In genomic region chr1:132317413-132317812, GRCm38 (mm10) we compare ENCODE assay signal across 8 mouse cellular contexts. TPM values are rescaled to one million over a fixed set of nuclear protein-coding genes. Genes with fewer than 3 reads are reported as not detected.
DNase-seq lines count a peak whose midpoint lies in the region; ATAC-seq and TF ChIP-seq lines count a peak whose summit lies in the region.

No protein-coding gene starts in this region.

- H3K4me3 ChIP-seq in heart, embryonic 13.5 days: peak overlapping the region; percentile 70
- H3K4me3 ChIP-seq in embryonic facial prominence, embryonic 13.5 days: no peak overlapping the region
- H3K4me3 ChIP-seq in kidney, embryonic 15.5 days (replicated peaks): no peak overlapping the region
- H3K4me3 ChIP-seq in megakaryocyte, embryonic 14.5 days (replicated peaks): peak overlapping the region; percentile 92
- no peak overlapping the region for H3K4me3 ChIP-seq in left cerebral cortex, adult 2 months

- peaks cover 46% of the 10 kb centered on the region for H3K27me3 ChIP-seq in heart, embryonic 13.5 days (replicated peaks)
- peaks cover 60% of the 10 kb centered on the region for H3K27me3 ChIP-seq in embryonic facial prominence, embryonic 13.5 days
- peaks cover 26% of the 10 kb centered on the region for H3K27me3 ChIP-seq in kidney, embryonic 15.5 days
- H3K27me3 ChIP-seq in megakaryocyte, embryonic 14.5 days (replicated peaks): peaks cover 93% of the 10 kb centered on the region

- ATAC-seq in heart, embryonic 13.5 days (ENCODE audit: extremely low read depth, insufficient number of reproducible peaks, low FRiP score, low TSS enrichment): no peak
- ATAC-seq in embryonic facial prominence, embryonic 13.5 days (ENCODE audit: insufficient number of reproducible peaks, insufficient read depth, low FRiP score, low TSS enrichment, low read depth): no peak
- ATAC-seq in kidney, embryonic 15.5 days (replicated peaks; ENCODE audit: low FRiP score): no peak

- peak overlapping the region; percentile 96 for H3K4me2 ChIP-seq in heart, embryonic 13.5 days
- peak overlapping the region; percentile 98 for H3K4me2 ChIP-seq in embryonic facial prominence, embryonic 13.5 days
- H3K4me2 ChIP-seq in kidney, embryonic 15.5 days: peak overlapping the region; percentile 1

- H3K4me1 ChIP-seq in heart, embryonic 13.5 days: peaks cover 53% of the 10 kb centered on the region
- peaks cover 19% of the 10 kb centered on the region for H3K4me1 ChIP-seq in embryonic facial prominence, embryonic 13.5 days
- H3K4me1 ChIP-seq in kidney, embryonic 15.5 days: peaks cover 45% of the 10 kb centered on the region
- peaks cover 54% of the 10 kb centered on the region for H3K4me1 ChIP-seq in megakaryocyte, embryonic 14.5 days

- intact Hi-C loops in heart, postnatal 10 days (cut with DNase I): loop anchor here (2.0 kb wide), 1 partner anchor 15 kb away; no protein-coding TSS in a partner anchor
- intact Hi-C loops in left cerebral cortex, adult 2 months (cut with DNase I): no loop called here

- H3K36me3 ChIP-seq in heart, embryonic 13.5 days: no peaks in the 10 kb centered on the region
- no peaks in the 10 kb centered on the region for H3K36me3 ChIP-seq in embryonic facial prominence, embryonic 13.5 days
- H3K36me3 ChIP-seq in kidney, embryonic 15.5 days: no peaks in the 10 kb centered on the region
- no peaks in the 10 kb centered on the region for H3K36me3 ChIP-seq in megakaryocyte, embryonic 14.5 days (replicated peaks; ENCODE audit: low read length)

- TF ChIP-seq CTCF in left cerebral cortex, adult 2 months (IDR thresholded peaks at IDR 0.05): no peak

- WGBS in heart, embryonic 13.5 days: 80% methylated on average over 4 of the region's 4 CpGs
- WGBS in embryonic facial prominence, embryonic 13.5 days: 69% methylated on average over 4 of the region's 4 CpGs
- WGBS in kidney, embryonic 15.5 days: 83% methylated on average over 4 of the region's 4 CpGs

- DNase-seq in heart, postnatal 10 days: no peak
- no peak for DNase-seq in right cerebral cortex, postnatal 36 days (ENCODE audit: low spot score in 2 of 2)
- DNase-seq in left cerebral cortex, adult 2 months (ENCODE audit: extremely low spot score in 1 of 2, low spot score in 2 of 2): no peak
- no peak for DNase-seq in gastrocnemius, postnatal 4 days (ENCODE audit: low spot score in 2 of 2)

- H3K9me3 ChIP-seq in heart, embryonic 13.5 days: no peaks in the 10 kb centered on the region
- no peaks in the 10 kb centered on the region for H3K9me3 ChIP-seq in embryonic facial prominence, embryonic 13.5 days
- H3K9me3 ChIP-seq in kidney, embryonic 15.5 days (replicated peaks): no peaks in the 10 kb centered on the region
- no peaks in the 10 kb centered on the region for H3K9me3 ChIP-seq in megakaryocyte, embryonic 14.5 days

- 0 out of 2 replicates have a peak overlapping the region, but pooled peaks have one; percentile 50 for H3K9ac ChIP-seq in heart, embryonic 13.5 days
- no peak overlapping the region for H3K9ac ChIP-seq in embryonic facial prominence, embryonic 13.5 days
- H3K9ac ChIP-seq in kidney, embryonic 15.5 days: no peak overlapping the region

- no peak overlapping the region for H3K27ac ChIP-seq in heart, embryonic 13.5 days (replicated peaks)
- H3K27ac ChIP-seq in embryonic facial prominence, embryonic 13.5 days: no peak overlapping the region
- no peak overlapping the region for H3K27ac ChIP-seq in kidney, embryonic 15.5 days
- H3K27ac ChIP-seq in left cerebral cortex, adult 2 months: no peak overlapping the region

RNA-seq across cellular contexts. Expression of gene Nuak2, which starts 1.5 kb away (rescaled TPM):
- 2.0 and 2.2 TPM in 2 replicates for polyA plus RNA-seq in heart, embryonic 13.5 days (2015; fragmentation: Nextera tagmentation; extraction: Ambion mirVana)
- 1 to 10 TPM; 3.5 to 4.7 TPM for total RNA-seq in heart, postnatal 10 days (2021)
- 2.2 and 4.4 TPM in 2 replicates for polyA plus RNA-seq in embryonic facial prominence, embryonic 13.5 days (2015; fragmentation: Nextera tagmentation; extraction: Ambion mirVana)
- polyA plus RNA-seq in kidney, embryonic 15.5 days (2015; fragmentation: Nextera tagmentation; extraction: Ambion mirVana): 3.6 and 3.8 TPM in 2 replicates
- polyA plus RNA-seq in megakaryocyte, embryonic 14.5 days (2012; ENCODE audit: insufficient read depth, low replicate concordance): 1.3 and 1.7 TPM in 2 replicates
- 1 to 10 TPM; 1.4 TPM for total RNA-seq in left cerebral cortex, adult 2 months (2021)
- total RNA-seq in gastrocnemius, postnatal 4 days (2021): 1 to 10 TPM; 2.8 to 2.9 TPM

RNA-seq across cellular contexts. Expression of gene Klhdc8a, which starts 19.0 kb away (rescaled TPM):
- polyA plus RNA-seq in heart, embryonic 13.5 days (2015; fragmentation: Nextera tagmentation; extraction: Ambion mirVana): 0.34 and 0.63 TPM in 2 replicates
- 10 to 100 TPM; 17.7 to 27.5 TPM for total RNA-seq in heart, postnatal 10 days (2021)
- polyA plus RNA-seq in embryonic facial prominence, embryonic 13.5 days (2015; fragmentation: Nextera tagmentation; extraction: Ambion mirVana): 0.23 and 0.25 TPM in 2 replicates
- polyA plus RNA-seq in kidney, embryonic 15.5 days (2015; fragmentation: Nextera tagmentation; extraction: Ambion mirVana): 1.2 and 1.6 TPM in 2 replicates
- not detected in 2 replicates for polyA plus RNA-seq in megakaryocyte, embryonic 14.5 days (2012; ENCODE audit: insufficient read depth, low replicate concordance)
- total RNA-seq in left cerebral cortex, adult 2 months (2021): 10 to 100 TPM; 12.2 to 13.2 TPM
- total RNA-seq in gastrocnemius, postnatal 4 days (2021): under 1 TPM; 0.49 to 0.98 TPM

Comparison
In these comparisons a context has a peak if more than half of its experiments do, and no peak if none do; other contexts are left out.
1. H3K4me2 ChIP-seq: peak in every context shown above with its lines; median percentile 98 in embryonic facial prominence, embryonic 13.5 days; 96 in heart, embryonic 13.5 days; 1 in kidney, embryonic 15.5 days.
2. H3K4me3 ChIP-seq: peak in heart, embryonic 13.5 days (single experiment) and megakaryocyte, embryonic 14.5 days (single experiment); none in embryonic facial prominence, embryonic 13.5 days (single experiment), kidney, embryonic 15.5 days (single experiment) and left cerebral cortex, adult 2 months (single experiment).